In the genomic region with DNA sequence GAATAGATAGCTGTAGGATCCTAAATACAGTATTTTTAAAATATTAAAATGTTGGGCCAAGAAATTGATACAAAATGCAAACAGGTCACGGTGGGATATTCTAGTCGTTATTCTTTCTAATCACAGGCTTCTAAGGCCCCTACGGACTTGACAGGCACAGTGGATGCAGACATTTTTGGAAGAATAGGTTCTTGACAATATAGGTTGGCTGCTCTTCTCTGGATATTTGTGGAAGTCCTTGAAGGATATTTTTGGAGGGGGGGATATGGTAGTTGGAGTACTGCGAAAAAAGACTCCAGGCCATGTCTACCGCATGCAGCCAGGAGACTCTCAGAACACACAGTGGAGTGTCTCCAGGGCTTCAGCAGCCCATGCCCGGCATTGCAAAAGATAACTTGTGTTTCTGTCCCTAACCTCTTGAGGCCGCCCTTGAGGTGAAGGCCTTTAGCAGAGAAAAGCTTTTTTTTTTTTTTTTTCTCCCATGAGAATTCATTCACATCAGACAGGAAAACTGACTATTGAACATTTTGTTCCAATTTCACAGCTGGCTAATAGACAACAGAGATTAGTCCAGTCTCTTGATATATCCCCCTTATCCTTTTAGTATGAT, we compare ENCODE assay signal across 8 mouse cellular contexts. TPM values are rescaled to one million over a fixed set of nuclear protein-coding genes. Genes with fewer than 3 reads are reported as not detected.
A peak's percentile ranks its signal among the peaks of the same experiment; 100 is the strongest.
DNase-seq lines count a peak whose midpoint lies in the region; ATAC-seq and TF ChIP-seq lines count a peak whose summit lies in the region.

No protein-coding gene starts in this region.

- peak; percentile 64 for TF ChIP-seq CTCF in intestine, postnatal 0 days (IDR thresholded peaks at IDR 0.05; ENCODE audit: low read depth)
- 0 out of 2 replicates have a peak, but pooled peaks have one; percentile 27 for TF ChIP-seq CTCF in lung, adult 2 months (IDR thresholded peaks at IDR 0.05; ENCODE audit: insufficient read depth, low read length)

- no peak overlapping the region for H3K9ac ChIP-seq in intestine, postnatal 0 days (ENCODE audit: low read depth, low read length)
- H3K9ac ChIP-seq in neural tube, embryonic 14.5 days (replicated peaks; ENCODE audit: low read depth, low read length): no peak overlapping the region

- H3K27me3 ChIP-seq in intestine, postnatal 0 days (replicated peaks; ENCODE audit: control insufficient read depth, insufficient read depth, low read length): no peaks in the 10 kb centered on the region
- H3K27me3 ChIP-seq in neural tube, embryonic 14.5 days (ENCODE audit: control insufficient read depth, insufficient read depth, low read length): no peaks in the 10 kb centered on the region

- H3K36me3 ChIP-seq in intestine, postnatal 0 days (ENCODE audit: control insufficient read depth, insufficient read depth): no peaks in the 10 kb centered on the region
- no peaks in the 10 kb centered on the region for H3K36me3 ChIP-seq in neural tube, embryonic 14.5 days (ENCODE audit: control insufficient read depth, insufficient read depth, low read length)

- H3K4me2 ChIP-seq in intestine, postnatal 0 days (replicated peaks; ENCODE audit: low read depth): peak overlapping the region; percentile 76
- peak overlapping the region; percentile 81 for H3K4me2 ChIP-seq in neural tube, embryonic 14.5 days (ENCODE audit: low read depth, low read length)

- H3K4me3 ChIP-seq in intestine, postnatal 0 days (ENCODE audit: low read depth, low read length): peak overlapping the region; percentile 54
- no peak overlapping the region for H3K4me3 ChIP-seq in lung, adult 2 months (replicated peaks; ENCODE audit: extremely low read depth, low read depth, low read length)
- peak overlapping the region; percentile 40; the same call in 1 of the 2 replicates for H3K4me3 ChIP-seq in neural tube, embryonic 14.5 days (ENCODE audit: low read depth, low read length)

- H3K9me3 ChIP-seq in intestine, postnatal 0 days (ENCODE audit: control insufficient read depth): no peaks in the 10 kb centered on the region
- H3K9me3 ChIP-seq in neural tube, embryonic 14.5 days (ENCODE audit: control insufficient read depth, low read length): no peaks in the 10 kb centered on the region

- DNase-seq in right cerebral cortex, postnatal 14 days: peak; percentile 21
- DNase-seq in right cerebral cortex, postnatal 36 days (ENCODE audit: low spot score in 2 of 2): no peak
- peak; percentile 28 for DNase-seq in cerebellum, adult 9-11 months
- DNase-seq in lung, adult 2 months: peak; percentile 20
- no peak for DNase-seq in frontal cortex, postnatal 25 days (ENCODE audit: low spot score in 2 of 2)

- peak overlapping the region; percentile 83; the same call in 1 of the 2 replicates for H3K27ac ChIP-seq in intestine, postnatal 0 days (ENCODE audit: low read depth, low read length)
- H3K27ac ChIP-seq in neural tube, embryonic 14.5 days (ENCODE audit: low read depth, low read length): peak overlapping the region; percentile 82; the same call in 1 of the 2 replicates

- H3K4me1 ChIP-seq in intestine, postnatal 0 days (replicated peaks; ENCODE audit: control insufficient read depth, insufficient read depth, low read length): 0 out of 2 replicates have a peak, but pooled peaks cover 3% of the 10 kb centered on the region
- peaks cover 11% of the 10 kb centered on the region; the same call in 1 of the 2 replicates for H3K4me1 ChIP-seq in lung, adult 2 months (ENCODE audit: control insufficient read depth, insufficient read depth, low read length)
- H3K4me1 ChIP-seq in neural tube, embryonic 14.5 days (ENCODE audit: control insufficient read depth, insufficient read depth, low read length): peaks cover 27% of the 10 kb centered on the region

- 44% methylated on average over 7 of the region's 7 CpGs for WGBS in intestine, postnatal 0 days
- 45% methylated on average over 7 of the region's 7 CpGs for WGBS in lung, adult 2 months
- 40% methylated on average over 7 of the region's 7 CpGs for WGBS in neural tube, embryonic 14.5 days

- ATAC-seq in granulocyte monocyte progenitor cell, adult 5-6 weeks (replicated peaks; ENCODE audit: poor library complexity, severe bottlenecking): peak; percentile 35
- no peak for ATAC-seq in intestine, postnatal 0 days
- no peak for ATAC-seq in neural tube, embryonic 14.5 days (ENCODE audit: low read depth)

- TF ChIP-seq POLR2A in lung, adult 2 months (IDR thresholded peaks at IDR 0.05; ENCODE audit: borderline replicate concordance, extremely low read depth, low read depth, low read length): no peak

RNA-seq across cellular contexts. Expression of a gene that starts 0.7 kb away (rescaled TPM):
- 6.9 and 18.4 TPM in 2 replicates for total RNA-seq in granulocyte monocyte progenitor cell, adult 5-6 weeks (2014; fragmentation: Nextera tagmentation)
- total RNA-seq in granulocyte monocyte progenitor cell, adult 5-6 weeks (2017): 10.6 and 13.3 TPM in 2 replicates
- 30.0 and 30.8 TPM in 2 replicates for polyA plus RNA-seq in intestine, postnatal 0 days (2015; fragmentation: Nextera tagmentation; extraction: Ambion mirVana)
- 4.2 and 8.4 TPM in 2 replicates for polyA plus RNA-seq in lung, adult 2 months (2012; rRNA removed)
- 9.0 and 23.0 TPM in 2 replicates for polyA plus RNA-seq in neural tube, embryonic 14.5 days (2014; fragmentation: Nextera tagmentation; extraction: Ambion mirVana)

RNA-seq across cellular contexts. Expression of a gene that starts 1.5 kb away (rescaled TPM):
- 17.4 and 29.5 TPM in 2 replicates for total RNA-seq in granulocyte monocyte progenitor cell, adult 5-6 weeks (2014; fragmentation: Nextera tagmentation)
- total RNA-seq in granulocyte monocyte progenitor cell, adult 5-6 weeks (2017): 23.1 and 23.2 TPM in 2 replicates
- polyA plus RNA-seq in intestine, postnatal 0 days (2015; fragmentation: Nextera tagmentation; extraction: Ambion mirVana): 8.3 and 8.5 TPM in 2 replicates
- 17.3 and 23.0 TPM in 2 replicates for polyA plus RNA-seq in lung, adult 2 months (2012; rRNA removed)
- 11.4 and 14.5 TPM in 2 replicates for polyA plus RNA-seq in neural tube, embryonic 14.5 days (2014; fragmentation: Nextera tagmentation; extraction: Ambion mirVana)

RNA-seq across cellular contexts. Expression of a gene that starts 25.3 kb away (rescaled TPM):
- not detected in 2 replicates for total RNA-seq in granulocyte monocyte progenitor cell, adult 5-6 weeks (2014; fragmentation: Nextera tagmentation)
- total RNA-seq in granulocyte monocyte progenitor cell, adult 5-6 weeks (2017): not detected in 2 replicates
- 0.12 and 0.31 TPM in 2 replicates for polyA plus RNA-seq in intestine, postnatal 0 days (2015; fragmentation: Nextera tagmentation; extraction: Ambion mirVana)
- polyA plus RNA-seq in lung, adult 2 months (2012; rRNA removed): not detected in 2 replicates
- 0.73 and 0.92 TPM in 2 replicates for polyA plus RNA-seq in neural tube, embryonic 14.5 days (2014; fragmentation: Nextera tagmentation; extraction: Ambion mirVana)

RNA-seq across cellular contexts. Expression of a gene that starts 25.8 kb away (rescaled TPM):
- total RNA-seq in granulocyte monocyte progenitor cell, adult 5-6 weeks (2014; fragmentation: Nextera tagmentation): 22.3 and 23.1 TPM in 2 replicates
- total RNA-seq in granulocyte monocyte progenitor cell, adult 5-6 weeks (2017): 17.3 and 17.7 TPM in 2 replicates
- 20.0 and 20.3 TPM in 2 replicates for polyA plus RNA-seq in intestine, postnatal 0 days (2015; fragmentation: Nextera tagmentation; extraction: Ambion mirVana)
- polyA plus RNA-seq in lung, adult 2 months (2012; rRNA removed): 11.2 and 11.6 TPM in 2 replicates
- polyA plus RNA-seq in neural tube, embryonic 14.5 days (2014; fragmentation: Nextera tagmentation; extraction: Ambion mirVana): 116 and 120 TPM in 2 replicates

Comparison
In these comparisons a context has a peak if more than half of its experiments do, and no peak if none do; other contexts are left out.
1. DNase-seq: peak in right cerebral cortex, postnatal 14 days (single experiment), cerebellum, adult 9-11 months (single experiment) and lung, adult 2 months (single experiment); none in right cerebral cortex, postnatal 36 days (0 of 2) and frontal cortex, postnatal 25 days (0 of 2).